ENCODE assay signal across 8 mouse cellular contexts in the genomic region with DNA sequence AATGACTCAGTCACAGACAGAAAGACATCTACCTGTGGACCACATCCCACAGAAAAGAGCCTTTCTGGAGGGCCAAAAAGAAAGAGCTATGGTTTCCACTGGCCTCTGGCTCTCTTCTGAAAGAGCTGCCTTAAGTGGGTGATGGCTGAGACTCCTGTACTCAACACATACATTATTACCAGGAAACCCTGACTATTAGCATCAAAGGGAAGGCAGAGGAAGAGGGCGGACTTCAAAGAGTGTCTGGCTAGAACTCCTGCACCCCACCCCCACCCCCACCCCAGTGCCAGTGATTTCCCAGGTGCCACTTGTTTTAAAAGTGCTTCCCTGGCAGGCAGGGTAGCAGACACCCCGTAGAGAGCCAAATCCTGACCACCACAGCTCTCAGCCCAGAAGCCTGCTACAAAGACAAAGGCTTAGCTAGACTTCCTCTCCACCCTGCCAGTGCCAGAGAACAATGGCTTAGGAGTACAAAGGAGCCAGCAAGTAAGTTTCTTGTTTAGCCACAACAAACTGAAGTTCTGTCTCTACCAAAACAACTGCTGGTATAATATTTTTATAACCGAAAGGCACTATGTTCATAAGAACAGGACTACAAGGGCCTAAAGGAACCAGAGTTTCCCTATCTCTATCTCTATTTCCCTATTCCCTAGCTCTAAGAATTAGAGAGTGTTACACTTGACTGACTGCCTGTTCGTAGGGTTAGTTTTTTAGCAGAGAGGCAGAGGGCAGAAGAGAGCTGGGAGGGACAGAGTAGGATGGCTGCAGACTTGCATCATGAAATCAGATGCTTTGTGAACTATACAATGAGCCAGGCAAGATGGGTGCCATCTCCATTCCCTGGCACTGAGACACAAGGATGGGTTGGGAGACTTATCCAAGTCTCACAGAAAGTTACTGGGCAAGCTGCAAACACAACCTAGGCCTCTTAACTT. TPM values are rescaled to one million over a fixed set of nuclear protein-coding genes. Genes with fewer than 3 reads are reported as not detected.
DNase-seq lines count a peak whose midpoint lies in the region; ATAC-seq and TF ChIP-seq lines count a peak whose summit lies in the region.

No protein-coding gene starts in this region.

- H3K36me3 ChIP-seq in kidney, adult 2 months (ENCODE audit: control insufficient read depth, insufficient read depth, low read length) = no peaks in the 10 kb centered on the region
- peaks cover 54% of the 10 kb centered on the region for H3K36me3 ChIP-seq in neural tube, embryonic 12.5 days

- H3K9ac ChIP-seq in neural tube, embryonic 12.5 days = no peak overlapping the region

- H3K4me1 ChIP-seq in kidney, adult 2 months (ENCODE audit: control insufficient read depth, insufficient read depth, low read length) = no peaks in the 10 kb centered on the region
- peaks cover 38% of the 10 kb centered on the region for H3K4me1 ChIP-seq in neural tube, embryonic 12.5 days

- 56% methylated on average over 4 of the region's 4 CpGs for WGBS in kidney, adult 2 months
- 11% methylated on average over 4 of the region's 4 CpGs for WGBS in neural tube, embryonic 12.5 days

- peak; percentile 17 for DNase-seq in kidney, adult 2 months
- no peak for DNase-seq in kidney, adult 9 months
- peak; percentile 76 for DNase-seq in T-cell, adult 2 months (ENCODE audit: low spot score)
- peak; percentile 19 to 24 for DNase-seq in heart, postnatal 10 days
- no peak for DNase-seq in yolk sac, embryonic 10.5 days (ENCODE audit: low spot score)
- DNase-seq in gastrocnemius, adult 8-10 months (ENCODE audit: low spot score in 2 of 2) = no peak

- H3K4me3 ChIP-seq in kidney, adult 2 months (ENCODE audit: insufficient read depth, low read depth, low read length) = no peak overlapping the region
- H3K4me3 ChIP-seq in neural tube, embryonic 12.5 days = no peak overlapping the region

- H3K27ac ChIP-seq in kidney, adult 2 months (ENCODE audit: insufficient read depth, low read depth, low read length) = no peak overlapping the region
- H3K27ac ChIP-seq in neural tube, embryonic 12.5 days = peak overlapping the region; percentile 65

- TF ChIP-seq CTCF in kidney, adult 2 months (conservative IDR thresholded peaks at IDR 0.05; ENCODE audit: insufficient read depth, insufficient read length, low read depth, low read length) = no peak

- no peaks in the 10 kb centered on the region for H3K27me3 ChIP-seq in kidney, adult 2 months (replicated peaks; ENCODE audit: control insufficient read depth, insufficient read depth, low read length)
- no peaks in the 10 kb centered on the region for H3K27me3 ChIP-seq in neural tube, embryonic 12.5 days (replicated peaks)

- intact Hi-C loops in heart, postnatal 10 days (cut with DNase I) = no loop called here

- H3K9me3 ChIP-seq in neural tube, embryonic 12.5 days = no peaks in the 10 kb centered on the region

- H3K4me2 ChIP-seq in neural tube, embryonic 12.5 days (replicated peaks) = no peak overlapping the region

- ATAC-seq in neural tube, embryonic 12.5 days (ENCODE audit: low FRiP score, low read depth) = 0 out of 2 replicates have a peak, but pooled peaks have one; percentile 21
- no peak for ATAC-seq in megakaryocyte progenitor cell, adult 5-6 weeks (replicated peaks; ENCODE audit: poor library complexity)

- no peak for TF ChIP-seq POLR2A in kidney, adult 2 months (IDR thresholded peaks at IDR 0.05; ENCODE audit: low read depth, low read length)

RNA-seq across cellular contexts. Expression of a gene that starts 29.3 kb away (rescaled TPM):
- polyA plus RNA-seq in kidney, adult 2 months (2012; rRNA removed) = 25.9 and 28.7 TPM in 2 replicates
- total RNA-seq in heart, postnatal 10 days (2021) = 10 to 100 TPM; 29.9 to 37.7 TPM
- 57.1 and 63.6 TPM in 2 replicates for polyA plus RNA-seq in neural tube, embryonic 12.5 days (2016; fragmentation: Nextera tagmentation; extraction: Ambion mirVana)
- total RNA-seq in megakaryocyte progenitor cell, adult 5-6 weeks (2015) = 0.59 and 0.73 TPM in 2 replicates
- 1.7 and 3.4 TPM in 2 replicates for total RNA-seq in megakaryocyte progenitor cell, adult 5-6 weeks (2017)
- total RNA-seq in gastrocnemius, adult 8-10 months (2022) = 10 to 100 TPM; 12.1 to 18.0 (median 12.7) TPM

RNA-seq across cellular contexts. Expression of a gene that starts 32.8 kb away (rescaled TPM):
- 2.1 and 2.7 TPM in 2 replicates for polyA plus RNA-seq in kidney, adult 2 months (2012; rRNA removed)
- total RNA-seq in heart, postnatal 10 days (2021) = under 1 TPM; 0.22 to 0.32 TPM
- 0.32 and 0.33 TPM in 2 replicates for polyA plus RNA-seq in neural tube, embryonic 12.5 days (2016; fragmentation: Nextera tagmentation; extraction: Ambion mirVana)
- 0.37 TPM in 1 of 2 replicates, not detected in the other for total RNA-seq in megakaryocyte progenitor cell, adult 5-6 weeks (2015)
- 0.34 and 0.42 TPM in 2 replicates for total RNA-seq in megakaryocyte progenitor cell, adult 5-6 weeks (2017)
- under 1 TPM in 1 of 4 experiments, not detected in 3; 0.18 TPM for total RNA-seq in gastrocnemius, adult 8-10 months (2022)

Comparison
In these comparisons a context has a peak if more than half of its experiments do, and no peak if none do; other contexts are left out.
1. DNase-seq: peak in kidney, adult 2 months (single experiment), T-cell, adult 2 months (single experiment) and heart, postnatal 10 days (2 of 2); none in kidney, adult 9 months (single experiment), yolk sac, embryonic 10.5 days (single experiment) and gastrocnemius, adult 8-10 months (0 of 2).